Mouse (Mus musculus) urinary bladder, postnatal 4 days (tissue): ENCODE results near the gene Trafd1.
"Not testable (repeated sequence)": the region's sequence is repeated elsewhere in the genome, so short reads cannot be mapped to it uniquely, and the experiment has no call there.

Experiments
- DNase-seq, 2 experiments: peaks; one replicate each; pipeline ENCODE4 v3.0.0; 2021 to 2022; ENCODE audit warnings: low spot score in 2 of 2

Gene Trafd1

GRCm38 (mm10) chr5:121384757-121385460 is 523 bp downstream of the Trafd1 start:
- peak in 1 of 2 experiments; percentile 36 for DNase-seq

- no peak for DNase-seq
These were observed 1.3 kb downstream of the Trafd1 start for GRCm38 (mm10) chr5:121383857-121384756.

GRCm38 (mm10) chr5:121380692-121381091 is 4.7 kb downstream of the Trafd1 start:
- no peak for DNase-seq

GRCm38 (mm10) chr5:121378678-121379256 is 6.7 kb downstream of the Trafd1 start:
- DNase-seq, result no peak

GRCm38 (mm10) chr5:121376972-121377371 is 8.5 kb downstream of the Trafd1 start:
- DNase-seq, result not testable (repeated sequence)

GRCm38 (mm10) chr5:121374790-121375189 is 10.6 kb downstream of the Trafd1 start:
- DNase-seq, result no peak

- DNase-seq, result no peak
These were observed 13.7 kb downstream of the Trafd1 start for GRCm38 (mm10) chr5:121371712-121372111.

- DNase-seq, result no peak
These were observed 18.2 kb downstream of the Trafd1 start for GRCm38 (mm10) chr5:121367255-121367654.

- DNase-seq, result no peak
These were observed 18.8 kb downstream of the Trafd1 start for GRCm38 (mm10) chr5:121366449-121367225.

GRCm38 (mm10) chr5:121363441-121363840 is 22.0 kb downstream of the Trafd1 start:
- no peak for DNase-seq

- no peak for DNase-seq
These were observed 23.7 kb downstream of the Trafd1 start for GRCm38 (mm10) chr5:121361696-121362095.

GRCm38 (mm10) chr5:121359229-121359628 is 26.2 kb downstream of the Trafd1 start:
- no peak for DNase-seq

GRCm38 (mm10) chr5:121343997-121344396 is 41.4 kb downstream of the Trafd1 start:
- DNase-seq, result no peak

GRCm38 (mm10) chr5:121342490-121342889 is 42.9 kb downstream of the Trafd1 start:
- no peak for DNase-seq

GRCm38 (mm10) chr5:121340965-121341473 is 44.4 kb downstream of the Trafd1 start:
- DNase-seq, result no peak

GRCm38 (mm10) chr5:121339507-121340230 is 45.8 kb downstream of the Trafd1 start:
- no peak for DNase-seq

- no peak for DNase-seq
These were observed 48.7 kb downstream of the Trafd1 start for GRCm38 (mm10) chr5:121336776-121337175.

- DNase-seq, result no peak
These were observed 49.4 kb downstream of the Trafd1 start for GRCm38 (mm10) chr5:121336009-121336408.

- DNase-seq, result no peak
These were observed 50.0 kb downstream of the Trafd1 start for GRCm38 (mm10) chr5:121335426-121335825.

- DNase-seq, result no peak
These were observed 51.0 kb downstream of the Trafd1 start for GRCm38 (mm10) chr5:121334454-121334853.

- DNase-seq, result no peak
These were observed 51.5 kb downstream of the Trafd1 start for GRCm38 (mm10) chr5:121333976-121334375.
